Mouse (Mus musculus) lung, embryonic 15.5 days (tissue): ENCODE results near the gene Capn8. TPM values are rescaled to one million over a fixed set of nuclear protein-coding genes. Genes with fewer than 3 reads are reported as not detected.

Experiments
- ATAC-seq: fragments of 200-750 bp; cut with Nextera tagmentation; 2 replicates; pipeline ENCODE4 v1.8.0; 2017; ENCODE audit warnings: moderate number of reproducible peaks, borderline replicate concordance; ENCODE audit not compliant: low FRiP score, low TSS enrichment; ENCODE audit errors: extremely low read depth
- H3K27ac ChIP-seq: fragments of 300-500 bp; sonication (generic); 2 replicates; pipeline ENCODE4 v1.5.1; 2015; ENCODE audit warnings: moderate library complexity, mild to moderate bottlenecking, inconsistent platforms
- H3K27me3 ChIP-seq: fragments of 300-500 bp; sonication (generic); 2 replicates; pipeline ENCODE4 v1.6.1; 2015; ENCODE audit warnings: inconsistent platforms
- H3K36me3 ChIP-seq: fragments of 300-500 bp; sonication (generic); 2 replicates; pipeline ENCODE4 v1.6.1; 2015; ENCODE audit warnings: inconsistent platforms
- H3K4me1 ChIP-seq: fragments of 300-500 bp; sonication (generic); 2 replicates; pipeline ENCODE4 v1.6.1; 2015; ENCODE audit warnings: inconsistent platforms
- H3K4me2 ChIP-seq: fragments of 300-500 bp; sonication (generic); 2 replicates; pipeline ENCODE4 v1.6.1; 2015; ENCODE audit warnings: inconsistent platforms, mild to moderate bottlenecking, moderate library complexity
- H3K4me3 ChIP-seq: fragments of 300-500 bp; sonication (generic); 2 replicates; pipeline ENCODE4 v1.5.1; 2015; ENCODE audit warnings: mild to moderate bottlenecking, inconsistent platforms
- H3K9ac ChIP-seq: fragments of 300-500 bp; sonication (generic); 2 replicates; pipeline ENCODE4 v1.6.1; 2015; ENCODE audit warnings: inconsistent platforms
- H3K9me3 ChIP-seq: fragments of 300-500 bp; sonication (generic); 2 replicates; pipeline ENCODE4 v1.6.1; 2016; ENCODE audit warnings: inconsistent platforms
- WGBS: fragments of 180-500 bp; shearing (Covaris S2); methylation state at CpG from one replicate; pipeline ENCODE4 v1.1.7; 2015; 5-methylcytosine and 5-hydroxymethylcytosine counted together
- polyA plus RNA-seq: library from polyadenylated mRNA; unstranded; fragments of >200 nt; fragmentation: Nextera tagmentation; extraction: Ambion mirVana; gene quantifications from 2 replicates; pipeline ENCODE4 v1.2.1, GENCODE M21; 2015

Gene Capn8
- polyA plus RNA-seq, 1 experiment from 2014 or later, result not detected

GRCm38 (mm10) chr1:182585162-182585840, 20.5 kb downstream of the Capn8 start:
- Histone ChIP-seq H3K9ac (no peak overlapping the region), H3K27ac (no peak overlapping the region), H3K9me3 (no peaks in the 10 kb centered on the region), H3K4me2 (peak overlapping the region; percentile 59), H3K4me3 (peak overlapping the region; percentile 32), H3K4me1 (peaks cover 10% of the 10 kb centered on the region), H3K27me3 (no peaks in the 10 kb centered on the region), H3K36me3 (no peaks in the 10 kb centered on the region)
- ATAC-seq, result peak; percentile 57; the same call in 1 of the 2 replicates
- WGBS, result 11% methylated on average over 16 of the region's 16 CpGs

GRCm38 (mm10) chr1:182587706-182588105, 22.9 kb downstream of the Capn8 start:
- Histone ChIP-seq H3K9me3 (no peaks in the 10 kb centered on the region), H3K9ac (no peak overlapping the region), H3K4me2 (no peak overlapping the region), H3K4me1 (peaks cover 18% of the 10 kb centered on the region), H3K27me3 (no peaks in the 10 kb centered on the region), H3K36me3 (no peaks in the 10 kb centered on the region), H3K27ac (no peak overlapping the region), H3K4me3 (no peak overlapping the region)
- no peak for ATAC-seq
- WGBS, result 60% methylated on average over 4 of the region's 4 CpGs

GRCm38 (mm10) chr1:182591491-182591890, 26.7 kb downstream of the Capn8 start:
- Histone ChIP-seq H3K4me1 (peaks cover 12% of the 10 kb centered on the region), H3K36me3 (no peaks in the 10 kb centered on the region), H3K4me2 (no peak overlapping the region), H3K27ac (no peak overlapping the region), H3K4me3 (no peak overlapping the region), H3K27me3 (no peaks in the 10 kb centered on the region), H3K9me3 (no peaks in the 10 kb centered on the region), H3K9ac (no peak overlapping the region)
- no peak for ATAC-seq
- 73% methylated on average over 7 of the region's 7 CpGs for WGBS

GRCm38 (mm10) chr1:182592436-182592835, 27.6 kb downstream of the Capn8 start:
- Histone ChIP-seq H3K36me3 (no peaks in the 10 kb centered on the region), H3K4me2 (no peak overlapping the region), H3K4me1 (peaks cover 12% of the 10 kb centered on the region), H3K27me3 (no peaks in the 10 kb centered on the region), H3K4me3 (no peak overlapping the region), H3K27ac (peak overlapping the region; percentile 51; the same call in 1 of the 2 replicates), H3K9me3 (no peaks in the 10 kb centered on the region), H3K9ac (no peak overlapping the region)
- 22% methylated on average over 4 of the region's 4 CpGs for WGBS
- no peak for ATAC-seq

- Histone ChIP-seq H3K4me3 (no peak overlapping the region), H3K27ac (no peak overlapping the region), H3K4me2 (no peak overlapping the region), H3K36me3 (no peaks in the 10 kb centered on the region), H3K27me3 (no peaks in the 10 kb centered on the region), H3K4me1 (no peaks in the 10 kb centered on the region), H3K9ac (no peak overlapping the region), H3K9me3 (no peaks in the 10 kb centered on the region)
- ATAC-seq, result no peak
- WGBS, result 77% methylated on average over 17 of the region's 17 CpGs
Measured at GRCm38 (mm10) chr1:182605330-182606150, 40.7 kb downstream of the Capn8 start.

GRCm38 (mm10) chr1:182609701-182610335, 45.0 kb downstream of the Capn8 start:
- Histone ChIP-seq H3K36me3 (no peaks in the 10 kb centered on the region), H3K9me3 (no peaks in the 10 kb centered on the region), H3K4me3 (no peak overlapping the region), H3K9ac (no peak overlapping the region), H3K27ac (no peak overlapping the region), H3K4me1 (no peaks in the 10 kb centered on the region), H3K27me3 (no peaks in the 10 kb centered on the region), H3K4me2 (no peak overlapping the region)
- 69% methylated on average over 4 of the region's 4 CpGs for WGBS
- ATAC-seq, result no peak

GRCm38 (mm10) chr1:182615465-182615864, 50.7 kb downstream of the Capn8 start:
- Histone ChIP-seq H3K36me3 (no peaks in the 10 kb centered on the region), H3K27ac (no peak overlapping the region), H3K9me3 (no peaks in the 10 kb centered on the region), H3K4me2 (no peak overlapping the region), H3K4me1 (no peaks in the 10 kb centered on the region), H3K9ac (no peak overlapping the region), H3K4me3 (no peak overlapping the region), H3K27me3 (no peaks in the 10 kb centered on the region)
- WGBS, result 43% methylated on average over 1 of the region's 1 CpGs
- ATAC-seq, result no peak

GRCm38 (mm10) chr1:182618200-182618947, 53.6 kb downstream of the Capn8 start:
- no peaks in the 10 kb centered on the region for H3K9me3 ChIP-seq
- H3K4me3 ChIP-seq, result no peak overlapping the region
- no peaks in the 10 kb centered on the region for H3K4me1 ChIP-seq
- no peak overlapping the region for H3K27ac ChIP-seq
- H3K27me3 ChIP-seq, result no peaks in the 10 kb centered on the region
- H3K4me2 ChIP-seq, result no peak overlapping the region
- H3K36me3 ChIP-seq, result no peaks in the 10 kb centered on the region
- ATAC-seq, result no peak
- 77% methylated on average over 16 of the region's 16 CpGs for WGBS
- H3K9ac ChIP-seq, result no peak overlapping the region

- WGBS, result 67% methylated on average over 4 of the region's 4 CpGs
- Histone ChIP-seq H3K4me3 (no peak overlapping the region), H3K4me1 (no peaks in the 10 kb centered on the region), H3K36me3 (no peaks in the 10 kb centered on the region), H3K27ac (no peak overlapping the region), H3K4me2 (no peak overlapping the region), H3K9me3 (no peaks in the 10 kb centered on the region), H3K9ac (no peak overlapping the region), H3K27me3 (no peaks in the 10 kb centered on the region)
- no peak for ATAC-seq
Measured at GRCm38 (mm10) chr1:182620470-182620869, 55.7 kb downstream of the Capn8 start.

- Histone ChIP-seq H3K9ac (no peak overlapping the region), H3K36me3 (no peaks in the 10 kb centered on the region), H3K9me3 (no peaks in the 10 kb centered on the region), H3K4me2 (no peak overlapping the region), H3K27me3 (no peaks in the 10 kb centered on the region), H3K4me3 (no peak overlapping the region), H3K4me1 (no peaks in the 10 kb centered on the region), H3K27ac (no peak overlapping the region)
- WGBS, result 87% methylated on average over 8 of the region's 8 CpGs
- ATAC-seq, result no peak
Measured at GRCm38 (mm10) chr1:182621256-182621655, 56.4 kb downstream of the Capn8 start.

- Histone ChIP-seq H3K4me1 (no peaks in the 10 kb centered on the region), H3K36me3 (no peaks in the 10 kb centered on the region), H3K4me2 (no peak overlapping the region), H3K27ac (no peak overlapping the region), H3K27me3 (no peaks in the 10 kb centered on the region), H3K4me3 (no peak overlapping the region), H3K9me3 (no peaks in the 10 kb centered on the region), H3K9ac (no peak overlapping the region)
- ATAC-seq, result no peak
- WGBS, result 58% methylated on average over 1 of the region's 1 CpGs
Measured at GRCm38 (mm10) chr1:182626197-182626596, 61.4 kb downstream of the Capn8 start.
